Mouse (Mus musculus) hindbrain, embryonic 14.5 days (tissue): ENCODE results near the gene Gm973. TPM values are rescaled to one million over a fixed set of nuclear protein-coding genes. Genes with fewer than 3 reads are reported as not detected.

Source experiments
- ATAC-seq: fragments of 200-750 bp; cut with Nextera tagmentation; 2 replicates; pipeline ENCODE4 v1.8.0; 2017; ENCODE audit warnings: moderate number of reproducible peaks, mild to moderate bottlenecking, moderate TSS enrichment, moderate library complexity; ENCODE audit not compliant: low FRiP score
- DNase-seq: peaks from one replicate; pipeline ENCODE4 v3.0.0-alpha.2; 2015; ENCODE audit warnings: low spot score
- H3K27ac ChIP-seq: fragments of 300-500 bp; sonication (generic); 2 replicates; pipeline ENCODE4 v1.5.1; 2014; ENCODE audit warnings: mild to moderate bottlenecking, moderate library complexity
- H3K27me3 ChIP-seq: fragments of 300-500 bp; sonication (generic); 2 replicates; pipeline ENCODE4 v1.6.1; 2014; ENCODE audit warnings: mild to moderate bottlenecking, low read length, mixed read lengths; ENCODE audit not compliant: control insufficient read depth, insufficient read depth
- H3K36me3 ChIP-seq: fragments of 300-500 bp; sonication (generic); replicated peaks from 2 replicates; pipeline ENCODE4 v1.6.1; 2014; ENCODE audit not compliant: control insufficient read depth, insufficient read depth
- H3K4me1 ChIP-seq: fragments of 300-500 bp; sonication (generic); replicated peaks from 2 replicates; pipeline ENCODE4 v1.6.1; 2014; ENCODE audit warnings: antibody characterized with exemption, low read length, mixed read lengths; ENCODE audit not compliant: control insufficient read depth, insufficient read depth
- H3K4me2 ChIP-seq: fragments of 300-500 bp; sonication (generic); replicated peaks from 2 replicates; pipeline ENCODE4 v1.6.1; 2014; ENCODE audit warnings: mild to moderate bottlenecking, moderate library complexity
- H3K4me3 ChIP-seq: fragments of 300-500 bp; sonication (generic); replicated peaks from 2 replicates; pipeline ENCODE4 v1.5.1; 2014; ENCODE audit warnings: mild to moderate bottlenecking, low read length
- H3K9ac ChIP-seq: fragments of 300-500 bp; sonication (generic); 2 replicates; pipeline ENCODE4 v1.6.1; 2014
- H3K9me3 ChIP-seq: fragments of 300-500 bp; sonication (generic); 2 replicates; pipeline ENCODE4 v1.6.1; 2016; ENCODE audit warnings: low read length; ENCODE audit not compliant: control insufficient read depth
- WGBS: fragments of 180-500 bp; shearing (Covaris S2); extraction: QIAGEN DNeasy Blood & Tissue Kit; methylation state at CpG from one replicate; pipeline ENCODE4 v1.1.7; 2014; 5-methylcytosine and 5-hydroxymethylcytosine counted together
- polyA plus RNA-seq: library from polyadenylated mRNA; unstranded; fragments of >200 nt; fragmentation: Nextera tagmentation; extraction: Ambion mirVana; gene quantifications from 2 replicates; pipeline ENCODE4 v1.2.1, GENCODE M21; 2014

Gene Gm973
- polyA plus RNA-seq, 1 experiment from 2014 or later, result 10.6 TPM

GRCm38 (mm10) chr1:59571502-59571901 lies 55.4 kb downstream of the Gm973 start:
- Histone ChIP-seq H3K4me3 (no peak overlapping the region), H3K9ac (no peak overlapping the region), H3K9me3 (no peaks in the 10 kb centered on the region), H3K36me3 (no peaks in the 10 kb centered on the region), H3K27ac (no peak overlapping the region), H3K4me2 (no peak overlapping the region), H3K27me3 (no peaks in the 10 kb centered on the region), H3K4me1 (peaks cover 10% of the 10 kb centered on the region)
- ATAC-seq, result no peak
- DNase-seq, result no peak
- 85% methylated on average over 3 of the region's 3 CpGs for WGBS

- H3K4me1 ChIP-seq, result peaks cover 10% of the 10 kb centered on the region
- H3K9ac ChIP-seq, result peak overlapping the region; percentile 59
- H3K9me3 ChIP-seq, result no peaks in the 10 kb centered on the region
- no peak overlapping the region for H3K4me3 ChIP-seq
- DNase-seq (no peak), ATAC-seq (0 out of 2 replicates have a peak, but pooled peaks have one; percentile 18)
- no peaks in the 10 kb centered on the region for H3K27me3 ChIP-seq
- H3K36me3 ChIP-seq, result no peaks in the 10 kb centered on the region
- H3K4me2 ChIP-seq, result peak overlapping the region; percentile 52; the same call in 1 of the 2 replicates
- WGBS, result 47% methylated on average over 3 of the region's 3 CpGs
- H3K27ac ChIP-seq, result peak overlapping the region; percentile 89
Observed at GRCm38 (mm10) chr1:59573843-59574242, 57.8 kb downstream of the Gm973 start.

- H3K9me3 ChIP-seq, result no peaks in the 10 kb centered on the region
- no peaks in the 10 kb centered on the region for H3K36me3 ChIP-seq
- no peaks in the 10 kb centered on the region for H3K27me3 ChIP-seq
- H3K4me1 ChIP-seq, result peaks cover 10% of the 10 kb centered on the region
- peak; percentile 89 for ATAC-seq
- WGBS, result 27% methylated on average over 21 of the region's 21 CpGs
- DNase-seq, result peak; percentile 76
- H3K27ac ChIP-seq, result peak overlapping the region; percentile 89
- H3K9ac ChIP-seq, result peak overlapping the region; percentile 59
- H3K4me3 ChIP-seq, result peak overlapping the region; percentile 22
- H3K4me2 ChIP-seq, result peak overlapping the region; percentile 52
Observed at GRCm38 (mm10) chr1:59574262-59575187, 58.5 kb downstream of the Gm973 start.

GRCm38 (mm10) chr1:59578770-59579169 lies 62.7 kb downstream of the Gm973 start:
- H3K4me3 ChIP-seq, result no peak overlapping the region
- 82% methylated on average over 4 of the region's 4 CpGs for WGBS
- H3K36me3 ChIP-seq, result no peaks in the 10 kb centered on the region
- no peaks in the 10 kb centered on the region for H3K27me3 ChIP-seq
- H3K9me3 ChIP-seq, result no peaks in the 10 kb centered on the region
- no peak overlapping the region for H3K27ac ChIP-seq
- peaks cover 7% of the 10 kb centered on the region for H3K4me1 ChIP-seq
- ATAC-seq, result no peak
- H3K9ac ChIP-seq, result no peak overlapping the region
- H3K4me2 ChIP-seq, result no peak overlapping the region
- no peak for DNase-seq

GRCm38 (mm10) chr1:59579327-59579726 lies 63.3 kb downstream of the Gm973 start:
- no peak overlapping the region for H3K27ac ChIP-seq
- no peak overlapping the region for H3K9ac ChIP-seq
- 79% methylated on average over 5 of the region's 5 CpGs for WGBS
- no peaks in the 10 kb centered on the region for H3K36me3 ChIP-seq
- H3K27me3 ChIP-seq, result no peaks in the 10 kb centered on the region
- H3K4me2 ChIP-seq, result no peak overlapping the region
- peaks cover 2% of the 10 kb centered on the region for H3K4me1 ChIP-seq
- no peak for ATAC-seq
- no peak for DNase-seq
- H3K9me3 ChIP-seq, result no peaks in the 10 kb centered on the region
- no peak overlapping the region for H3K4me3 ChIP-seq

- Histone ChIP-seq H3K9me3 (no peaks in the 10 kb centered on the region), H3K36me3 (no peaks in the 10 kb centered on the region), H3K27ac (no peak overlapping the region), H3K4me3 (no peak overlapping the region), H3K4me1 (peaks cover 3% of the 10 kb centered on the region; the same call in 1 of the 2 replicates), H3K27me3 (no peaks in the 10 kb centered on the region), H3K9ac (no peak overlapping the region), H3K4me2 (no peak overlapping the region)
- ATAC-seq (no peak), DNase-seq (no peak)
- WGBS, result 65% methylated on average over 8 of the region's 8 CpGs
Observed at GRCm38 (mm10) chr1:59580131-59580751, 64.2 kb downstream of the Gm973 start.

GRCm38 (mm10) chr1:59580880-59581279 lies 64.8 kb downstream of the Gm973 start:
- H3K4me2 ChIP-seq, result no peak overlapping the region
- ATAC-seq (no peak), DNase-seq (no peak)
- 86% methylated on average over 3 of the region's 3 CpGs for WGBS
- H3K27ac ChIP-seq, result no peak overlapping the region
- no peaks in the 10 kb centered on the region for H3K36me3 ChIP-seq
- H3K4me3 ChIP-seq, result no peak overlapping the region
- H3K9ac ChIP-seq, result no peak overlapping the region
- no peaks in the 10 kb centered on the region for H3K27me3 ChIP-seq
- H3K4me1 ChIP-seq, result peaks cover 5% of the 10 kb centered on the region; the same call in 1 of the 2 replicates
- no peaks in the 10 kb centered on the region for H3K9me3 ChIP-seq

- 0 out of 2 replicates have a peak, but pooled peaks have one; percentile 65 for ATAC-seq
- 6% methylated on average over 18 of the region's 18 CpGs for WGBS
- Histone ChIP-seq H3K4me3 (no peak overlapping the region), H3K36me3 (no peaks in the 10 kb centered on the region), H3K9ac (0 out of 2 replicates have a peak overlapping the region, but pooled peaks have one; percentile 24), H3K9me3 (no peaks in the 10 kb centered on the region), H3K27me3 (no peaks in the 10 kb centered on the region), H3K27ac (no peak overlapping the region), H3K4me2 (peak overlapping the region; percentile 40), H3K4me1 (0 out of 2 replicates have a peak, but pooled peaks cover 5% of the 10 kb centered on the region)
- DNase-seq, result peak; percentile 74
Observed at GRCm38 (mm10) chr1:59584656-59585410, 68.8 kb downstream of the Gm973 start.

- Histone ChIP-seq H3K4me3 (no peak overlapping the region), H3K36me3 (no peaks in the 10 kb centered on the region), H3K9ac (no peak overlapping the region), H3K27ac (no peak overlapping the region), H3K9me3 (no peaks in the 10 kb centered on the region), H3K27me3 (0 out of 2 replicates have a peak, but pooled peaks cover 3% of the 10 kb centered on the region), H3K4me2 (no peak overlapping the region), H3K4me1 (peaks cover 18% of the 10 kb centered on the region)
- ATAC-seq (no peak), DNase-seq (no peak)
- WGBS, result 89% methylated on average over 1 of the region's 1 CpGs
Observed at GRCm38 (mm10) chr1:59589271-59589670, 73.2 kb downstream of the Gm973 start.
